Mouse (Mus musculus) kidney, embryonic 14.5 days (tissue): ENCODE measurements around the gene Acot7. TPM values are rescaled to one million over a fixed set of nuclear protein-coding genes. Genes with fewer than 3 reads are reported as not detected.

Experiments
- ATAC-seq: fragments of 200-750 bp; cut with Nextera tagmentation; 2 replicates; pipeline ENCODE4 v1.8.0; 2017; ENCODE audit warnings: moderate number of reproducible peaks, mild to moderate bottlenecking, moderate TSS enrichment, moderate library complexity; ENCODE audit not compliant: low FRiP score, low TSS enrichment
- H3K27ac ChIP-seq: fragments of 300-500 bp; sonication (generic); 2 replicates; pipeline ENCODE4 v1.5.1; 2014; ENCODE audit warnings: low read depth, mild to moderate bottlenecking, low read length, moderate library complexity, mixed read lengths
- H3K27me3 ChIP-seq: fragments of 300-500 bp; sonication (generic); 2 replicates; pipeline ENCODE4 v1.6.1; 2014; ENCODE audit warnings: mild to moderate bottlenecking, low read length; ENCODE audit not compliant: control insufficient read depth, insufficient read depth
- H3K36me3 ChIP-seq: fragments of 300-500 bp; sonication (generic); 2 replicates; pipeline ENCODE4 v1.6.1; 2014; ENCODE audit warnings: low read length, mixed read lengths; ENCODE audit not compliant: control insufficient read depth, insufficient read depth
- H3K4me1 ChIP-seq: fragments of 300-500 bp; sonication (generic); 2 replicates; pipeline ENCODE4 v1.6.1; 2014; ENCODE audit warnings: low read length, mixed read lengths; ENCODE audit not compliant: control insufficient read depth, insufficient read depth
- H3K4me2 ChIP-seq: fragments of 300-500 bp; sonication (generic); replicated peaks from 2 replicates; pipeline ENCODE4 v1.6.1; 2014; ENCODE audit warnings: low read depth, mild to moderate bottlenecking, low read length
- H3K4me3 ChIP-seq: fragments of 300-500 bp; sonication (generic); 2 replicates; pipeline ENCODE4 v1.5.1; 2014; ENCODE audit warnings: mild to moderate bottlenecking, low read length
- H3K9ac ChIP-seq: fragments of 300-500 bp; sonication (generic); 2 replicates; pipeline ENCODE4 v1.6.1; 2014; ENCODE audit warnings: low read depth, mild to moderate bottlenecking, low read length, moderate library complexity
- H3K9me3 ChIP-seq: fragments of 300-500 bp; sonication (generic); 2 replicates; pipeline ENCODE4 v1.6.1; 2016; ENCODE audit warnings: low read length; ENCODE audit not compliant: control insufficient read depth
- WGBS: fragments of 180-500 bp; shearing (Covaris S2); extraction: QIAGEN DNeasy Blood & Tissue Kit; methylation state at CpG from one replicate; pipeline ENCODE4 v1.1.7; 2014; 5-methylcytosine and 5-hydroxymethylcytosine counted together
- polyA plus RNA-seq: library from polyadenylated mRNA; unstranded; fragments of >200 nt; fragmentation: Nextera tagmentation; extraction: Ambion mirVana; gene quantifications from 2 replicates; pipeline ENCODE4 v1.2.1, GENCODE M21; 2014

Gene Acot7
- polyA plus RNA-seq, 1 experiment from 2014 or later: 64.4 TPM

DNA sequence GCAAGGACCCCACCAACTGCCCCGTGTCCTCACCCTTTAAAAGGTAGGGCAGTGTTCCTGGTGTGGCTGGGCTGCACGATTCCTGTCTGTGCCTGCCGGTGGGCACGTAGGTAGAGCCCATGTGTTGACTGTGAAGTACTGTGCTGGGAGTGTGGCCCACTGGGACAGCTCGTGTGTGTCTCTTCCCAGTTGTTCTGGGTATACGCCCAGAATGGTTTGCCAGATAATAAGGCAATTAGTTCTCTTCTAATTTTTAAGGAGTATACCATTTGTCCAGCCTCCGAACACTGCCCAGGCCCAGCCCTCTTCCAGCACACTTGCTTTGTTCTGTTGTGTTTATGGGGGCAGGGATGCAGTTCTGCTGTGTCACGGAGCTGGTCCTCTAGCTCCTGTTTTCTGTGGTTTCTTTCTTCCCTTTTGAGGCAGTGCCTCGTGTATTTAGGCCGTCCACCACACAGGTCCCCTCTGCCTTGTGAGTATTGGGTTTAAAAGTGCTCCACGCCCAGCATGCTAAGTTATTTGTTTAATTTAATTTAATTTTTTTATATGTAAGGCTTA, 12.2 kb downstream of the Acot7 start:
- Histone ChIP-seq H3K27ac (no peak overlapping the region), H3K4me3 (no peak overlapping the region), H3K4me1 (peaks cover 21% of the 10 kb centered on the region), H3K9me3 (no peaks in the 10 kb centered on the region), H3K27me3 (no peaks in the 10 kb centered on the region), H3K4me2 (no peak overlapping the region), H3K36me3 (no peaks in the 10 kb centered on the region), H3K9ac (no peak overlapping the region)
- no peak for ATAC-seq
- WGBS: 60% methylated on average over 11 of the region's 11 CpGs

DNA sequence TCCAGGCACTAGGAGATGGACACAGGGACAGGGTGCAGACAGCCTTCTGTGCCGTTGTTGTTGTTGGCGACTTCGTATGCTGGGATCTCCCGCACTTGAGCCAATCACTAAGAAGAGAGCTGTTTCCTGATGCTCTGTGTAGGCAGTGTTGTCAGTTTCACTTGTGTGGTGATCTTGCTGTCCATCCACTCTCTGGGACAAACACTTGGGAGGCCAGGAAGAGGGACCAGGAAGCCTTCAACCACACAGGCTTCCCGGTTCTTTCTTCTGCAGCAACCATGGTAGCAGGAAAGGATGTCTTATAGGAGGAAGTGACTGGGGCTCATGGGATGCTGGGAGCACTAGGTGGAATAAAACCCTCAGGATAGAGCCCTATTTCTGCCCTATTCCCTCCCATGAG, 12.8 kb downstream of the Acot7 start:
- Histone ChIP-seq H3K4me3 (no peak overlapping the region), H3K4me2 (no peak overlapping the region), H3K9ac (no peak overlapping the region), H3K4me1 (peaks cover 15% of the 10 kb centered on the region), H3K9me3 (no peaks in the 10 kb centered on the region), H3K36me3 (no peaks in the 10 kb centered on the region), H3K27me3 (no peaks in the 10 kb centered on the region), H3K27ac (no peak overlapping the region)
- no peak for ATAC-seq
- WGBS: 53% methylated on average over 5 of the region's 5 CpGs

DNA sequence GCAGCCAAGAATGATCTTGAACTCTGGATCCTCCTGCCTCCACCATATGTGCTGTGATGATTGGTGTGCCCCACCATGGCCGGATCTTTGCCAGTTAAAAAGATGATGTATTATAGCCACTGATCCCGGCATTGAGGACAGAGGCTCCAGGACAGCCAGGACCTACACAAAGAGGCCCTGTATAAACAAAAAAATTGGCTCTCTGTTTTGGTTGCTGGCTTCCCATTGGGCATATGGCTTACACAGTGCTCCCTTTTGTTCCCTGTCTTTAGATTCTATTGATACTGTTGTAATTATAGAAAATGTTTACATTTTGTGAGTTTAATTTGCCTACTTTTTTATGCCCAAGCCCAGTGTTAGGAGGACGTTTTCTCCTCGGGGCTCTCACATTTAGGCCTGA, 14.6 kb downstream of the Acot7 start:
- no peaks in the 10 kb centered on the region for H3K27me3 ChIP-seq
- 61% methylated on average over 4 of the region's 4 CpGs for WGBS
- ATAC-seq: no peak
- no peaks in the 10 kb centered on the region for H3K36me3 ChIP-seq
- H3K4me2 ChIP-seq: no peak overlapping the region
- no peaks in the 10 kb centered on the region for H3K9me3 ChIP-seq
- H3K4me1 ChIP-seq: no peaks in the 10 kb centered on the region
- no peak overlapping the region for H3K4me3 ChIP-seq
- no peak overlapping the region for H3K27ac ChIP-seq
- no peak overlapping the region for H3K9ac ChIP-seq

DNA sequence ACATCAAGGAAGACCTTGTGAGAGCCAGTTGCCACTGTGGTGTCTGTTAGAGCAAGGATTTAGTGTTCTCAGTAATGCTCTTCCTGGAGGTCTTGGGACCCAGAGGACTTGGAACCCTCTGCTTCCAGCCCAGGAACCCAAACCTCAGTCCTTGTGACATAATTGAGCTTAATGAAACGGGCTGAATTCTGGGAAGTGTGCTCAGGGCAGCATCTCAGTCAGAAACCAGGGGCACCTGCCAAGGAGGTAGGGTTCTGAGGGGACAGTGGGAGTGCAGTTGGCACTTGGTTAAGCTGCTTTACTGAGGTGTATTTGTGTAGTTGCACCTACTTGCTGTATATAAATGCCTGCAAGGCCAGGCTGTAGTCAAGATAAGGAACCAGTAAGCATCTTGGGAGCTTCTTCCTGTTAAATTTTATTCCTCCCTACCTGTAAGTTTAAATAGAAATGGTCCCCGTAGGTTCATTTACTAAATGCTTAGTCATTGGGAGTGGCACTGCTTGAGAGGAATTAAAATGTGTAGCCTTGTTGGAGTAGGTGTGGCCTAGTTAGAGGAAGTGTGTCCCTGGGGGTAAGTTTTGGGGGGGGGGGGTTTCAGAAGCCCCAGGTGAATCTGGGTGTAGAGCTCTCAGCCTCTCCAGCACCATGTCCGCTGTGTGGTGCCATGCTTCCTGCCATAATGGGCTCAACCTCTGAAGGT, 16.7 kb downstream of the Acot7 start:
- H3K4me2 ChIP-seq: no peak overlapping the region
- no peaks in the 10 kb centered on the region for H3K4me1 ChIP-seq
- ATAC-seq: no peak
- H3K36me3 ChIP-seq: no peaks in the 10 kb centered on the region
- no peaks in the 10 kb centered on the region for H3K27me3 ChIP-seq
- 87% methylated on average over 3 of the region's 3 CpGs for WGBS
- H3K27ac ChIP-seq: no peak overlapping the region
- H3K9me3 ChIP-seq: no peaks in the 10 kb centered on the region
- no peak overlapping the region for H3K9ac ChIP-seq
- no peak overlapping the region for H3K4me3 ChIP-seq

DNA sequence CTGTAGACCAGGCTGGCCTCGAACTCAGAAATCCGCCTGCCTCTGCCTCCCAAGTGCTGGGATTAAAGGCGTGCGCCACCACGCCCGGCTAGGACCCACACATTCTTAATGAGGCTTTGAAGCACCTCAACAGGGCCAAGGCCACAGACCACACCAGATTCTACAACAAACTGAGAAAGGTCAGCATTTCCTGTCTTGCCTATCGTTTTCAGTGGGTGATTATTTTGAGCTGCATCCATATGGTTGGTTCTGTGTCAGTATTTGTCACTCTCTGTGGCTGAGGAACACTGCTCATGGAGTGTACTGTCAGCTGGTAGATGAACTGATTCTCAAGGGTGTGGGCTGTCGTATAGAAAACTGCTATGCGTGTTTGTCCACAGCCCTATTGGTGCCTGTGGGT, 18.3 kb downstream of the Acot7 start:
- 88% methylated on average over 8 of the region's 9 CpGs for whole genome bisulfite sequencing
- Histone ChIP-seq H3K9ac (no peak overlapping the region), H3K4me3 (no peak overlapping the region), H3K9me3 (no peaks in the 10 kb centered on the region), H3K27ac (no peak overlapping the region), H3K4me2 (no peak overlapping the region), H3K27me3 (no peaks in the 10 kb centered on the region), H3K4me1 (peaks cover 4% of the 10 kb centered on the region), H3K36me3 (no peaks in the 10 kb centered on the region)
- ATAC-seq: no peak

DNA sequence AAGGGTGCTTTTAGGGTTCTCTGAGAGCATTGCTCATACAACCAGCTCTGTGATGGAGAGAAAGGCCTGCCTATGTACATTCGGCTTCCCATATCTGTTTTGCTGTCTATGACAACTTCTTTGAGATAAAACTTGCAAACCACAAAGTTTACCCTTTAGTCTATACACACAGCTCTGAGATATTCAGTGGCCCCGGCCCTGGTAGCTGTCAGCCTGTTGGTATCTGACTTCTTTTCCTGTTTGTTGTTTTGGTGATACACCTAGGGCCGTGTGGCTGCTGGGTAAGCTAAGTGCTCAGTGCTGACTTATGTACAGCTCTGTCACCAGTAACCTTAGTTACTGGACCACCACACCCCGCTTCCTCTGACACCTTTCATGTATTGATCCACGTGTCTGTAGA, 19.6 kb downstream of the Acot7 start:
- H3K36me3 ChIP-seq: no peaks in the 10 kb centered on the region
- WGBS: 78% methylated on average over 5 of the region's 5 CpGs
- H3K27ac ChIP-seq: no peak overlapping the region
- H3K4me1 ChIP-seq: peaks cover 15% of the 10 kb centered on the region
- H3K9me3 ChIP-seq: no peaks in the 10 kb centered on the region
- no peak overlapping the region for H3K4me2 ChIP-seq
- ATAC-seq: no peak
- H3K4me3 ChIP-seq: no peak overlapping the region
- no peak overlapping the region for H3K9ac ChIP-seq
- H3K27me3 ChIP-seq: no peaks in the 10 kb centered on the region

DNA sequence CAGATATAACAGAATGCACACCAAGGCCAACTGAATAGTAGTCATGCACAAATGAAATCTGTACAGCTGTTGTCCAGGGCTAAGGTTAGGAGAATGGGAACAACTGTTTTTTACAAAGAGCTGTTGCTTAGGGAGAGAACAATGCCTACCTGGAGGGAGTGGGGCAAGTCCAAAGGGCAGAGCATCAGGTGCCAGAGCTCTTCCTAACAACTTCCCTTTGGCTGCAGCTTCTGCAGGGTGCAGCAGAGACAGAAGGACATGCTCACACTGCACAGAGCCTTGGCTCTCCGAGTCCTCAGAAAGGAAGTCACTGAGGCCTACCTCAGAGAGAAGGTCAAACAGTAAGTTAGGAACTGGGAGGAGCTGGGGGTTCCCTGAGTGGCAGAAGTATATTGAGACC, 21.7 kb downstream of the Acot7 start:
- Histone ChIP-seq H3K9ac (no peak overlapping the region), H3K36me3 (no peaks in the 10 kb centered on the region), H3K9me3 (no peaks in the 10 kb centered on the region), H3K27ac (no peak overlapping the region), H3K27me3 (no peaks in the 10 kb centered on the region), H3K4me2 (no peak overlapping the region), H3K4me3 (no peak overlapping the region), H3K4me1 (peaks cover 22% of the 10 kb centered on the region)
- WGBS: 82% methylated on average over 1 of the region's 1 CpGs
- ATAC-seq: no peak

DNA sequence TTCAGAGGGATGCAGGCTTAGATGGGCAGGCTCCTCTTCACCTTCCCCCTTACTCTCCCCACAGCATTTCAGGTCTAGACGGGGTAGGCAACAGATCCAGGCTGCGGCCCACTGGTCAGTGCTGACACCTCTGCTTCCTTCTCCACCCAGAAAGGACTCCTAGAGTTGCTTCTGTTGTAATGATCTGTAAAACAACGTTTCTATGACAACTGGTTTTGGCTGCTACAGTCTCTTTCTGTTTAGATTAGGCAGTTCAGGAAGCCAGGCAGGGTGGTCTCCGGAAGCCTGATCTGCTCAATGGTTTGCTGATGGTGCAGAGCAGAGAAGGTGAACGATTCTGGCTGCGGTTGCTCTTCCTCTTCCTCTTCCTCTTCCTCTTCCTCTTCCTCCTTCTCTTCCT, 23.6 kb downstream of the Acot7 start:
- Histone ChIP-seq H3K9me3 (no peaks in the 10 kb centered on the region), H3K4me3 (no peak overlapping the region), H3K27me3 (no peaks in the 10 kb centered on the region), H3K4me2 (no peak overlapping the region), H3K36me3 (no peaks in the 10 kb centered on the region), H3K9ac (no peak overlapping the region), H3K4me1 (peaks cover 22% of the 10 kb centered on the region), H3K27ac (no peak overlapping the region; the same call in 1 of the 2 replicates)
- 57% methylated on average over 6 of the region's 6 CpGs for WGBS
- ATAC-seq: peak; percentile 37

DNA sequence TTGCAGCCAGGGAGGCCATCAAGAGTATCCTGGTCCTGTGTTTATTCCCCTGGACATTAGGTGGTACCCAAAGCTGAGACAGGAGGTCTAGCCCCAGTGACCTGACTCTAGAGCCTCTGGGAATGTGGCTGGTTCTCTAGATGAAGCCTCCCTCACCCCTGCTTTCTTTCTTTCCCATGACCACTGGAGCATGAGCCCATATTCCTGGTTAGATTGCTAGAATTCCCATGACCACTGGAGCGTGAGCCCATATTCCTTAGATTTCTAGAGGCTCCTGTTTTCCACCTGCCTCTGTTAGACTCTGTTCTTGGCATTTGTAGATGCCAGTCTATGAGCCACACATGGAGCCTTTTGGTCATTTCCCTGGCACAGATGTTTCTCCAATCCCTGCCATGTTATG, 24.5 kb downstream of the Acot7 start:
- peak; percentile 47; the same call in 1 of the 2 replicates for ATAC-seq
- H3K27me3 ChIP-seq: no peaks in the 10 kb centered on the region
- H3K4me3 ChIP-seq: no peak overlapping the region
- peak overlapping the region; percentile 74; the same call in 1 of the 2 replicates for H3K27ac ChIP-seq
- H3K4me1 ChIP-seq: peaks cover 22% of the 10 kb centered on the region
- H3K4me2 ChIP-seq: no peak overlapping the region
- H3K36me3 ChIP-seq: no peaks in the 10 kb centered on the region
- 60% methylated on average over 1 of the region's 1 CpGs for WGBS
- H3K9ac ChIP-seq: no peak overlapping the region
- no peaks in the 10 kb centered on the region for H3K9me3 ChIP-seq
